Comparison of ENCODE assay signal across 21 mouse cellular contexts in the genomic region with DNA sequence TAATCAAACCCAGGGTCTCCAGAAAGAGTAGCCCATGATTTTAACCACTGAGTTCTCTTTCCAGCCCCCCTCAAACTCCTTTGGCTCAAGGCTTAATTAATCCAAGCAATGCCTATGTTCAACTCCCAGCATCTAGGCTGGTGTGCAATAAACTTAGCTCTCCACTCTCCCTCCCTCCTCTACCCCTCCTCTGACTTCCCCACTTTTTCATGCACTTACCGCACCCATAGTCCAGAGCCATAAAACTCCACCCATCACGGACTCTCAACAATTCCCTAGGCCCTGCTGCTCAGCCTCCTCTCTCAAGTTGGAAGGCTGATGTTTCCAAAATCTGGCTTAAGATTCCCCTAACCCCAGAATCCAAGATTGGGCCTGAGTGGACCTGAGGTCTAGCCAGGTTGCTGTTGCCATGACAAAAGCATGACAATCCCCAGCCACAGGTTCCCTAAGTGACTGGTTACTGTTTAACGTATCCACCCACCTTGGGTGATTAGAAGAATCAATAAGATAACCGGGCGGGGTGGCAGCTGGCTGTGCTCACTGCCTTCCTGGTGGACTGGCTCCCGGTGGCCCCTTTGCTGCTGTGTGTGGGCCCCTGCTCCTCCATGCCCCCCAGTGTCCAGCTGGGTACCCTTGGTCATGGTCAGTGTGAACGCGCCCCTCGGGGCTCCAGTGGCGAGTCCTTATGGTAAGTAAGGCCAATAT. TPM values are rescaled to one million over a fixed set of nuclear protein-coding genes. Genes with fewer than 3 reads are reported as not detected.
A peak's percentile ranks its signal among the peaks of the same experiment; 100 is the strongest.
DNase-seq lines count a peak whose midpoint lies in the region; ATAC-seq and TF ChIP-seq lines count a peak whose summit lies in the region.
"Had no signal": no experiment of that assay in that cellular context is flagged by ENCODE, and none has a peak within 500 bp of the region (broad histone marks: within the 10 kb centered on the region; RNA-seq: fewer than 3 reads in every experiment).

A gene (plus strand): TSS at position 509 of the 705 bp plus-strand sequence.

- 71% methylated on average over 10 of the region's 10 CpGs for WGBS in kidney, adult 2 months
- 55% methylated on average over 10 of the region's 10 CpGs for WGBS in intestine, embryonic 15.5 days
- WGBS in liver, embryonic 12.5 days (ENCODE audit: insufficient replicate concordance), result 63% methylated on average over 10 of the region's 10 CpGs
- 66% methylated on average over 10 of the region's 10 CpGs for WGBS in stomach, embryonic 15.5 days
- WGBS in heart, embryonic 11.5 days (ENCODE audit: insufficient replicate concordance), result 70% methylated on average over 10 of the region's 10 CpGs

- H3K27me3 ChIP-seq in kidney, adult 2 months (replicated peaks; ENCODE audit: control insufficient read depth, insufficient read depth, low read length), result no peaks in the 10 kb centered on the region
- H3K27me3 ChIP-seq in intestine, embryonic 15.5 days (replicated peaks), result no peaks in the 10 kb centered on the region
- 0 out of 2 replicates have a peak, but pooled peaks cover 3% of the 10 kb centered on the region for H3K27me3 ChIP-seq in liver, embryonic 12.5 days (replicated peaks)
- no peaks in the 10 kb centered on the region for H3K27me3 ChIP-seq in stomach, embryonic 15.5 days (replicated peaks)
- no peaks in the 10 kb centered on the region for H3K27me3 ChIP-seq in heart, embryonic 11.5 days (ENCODE audit: control insufficient read depth, insufficient read depth, low read length)
- H3K27me3 ChIP-seq: forebrain, embryonic 15.5 days; heart, embryonic 13.5 days; neural tube, embryonic 13.5 days had no signal

- no peaks in the 10 kb centered on the region for H3K36me3 ChIP-seq in kidney, adult 2 months (ENCODE audit: control insufficient read depth, insufficient read depth, low read length)
- H3K36me3 ChIP-seq in intestine, embryonic 15.5 days, result no peaks in the 10 kb centered on the region
- no peaks in the 10 kb centered on the region for H3K36me3 ChIP-seq in liver, embryonic 12.5 days
- no peaks in the 10 kb centered on the region for H3K36me3 ChIP-seq in stomach, embryonic 15.5 days
- H3K36me3 ChIP-seq in heart, embryonic 11.5 days (ENCODE audit: control insufficient read depth, insufficient read depth, low read length), result no peaks in the 10 kb centered on the region
- H3K36me3 ChIP-seq: forebrain, embryonic 15.5 days; heart, embryonic 13.5 days; neural tube, embryonic 13.5 days had no signal

- ATAC-seq in intestine, embryonic 15.5 days, result peak; percentile 90
- ATAC-seq in liver, embryonic 12.5 days, result peak; percentile 55; the same call in 1 of the 2 replicates
- peak; percentile 82 for ATAC-seq in stomach, embryonic 15.5 days (ENCODE audit: insufficient read depth, low FRiP score, low read depth)
- ATAC-seq in heart, embryonic 11.5 days (replicated peaks; ENCODE audit: insufficient number of reproducible peaks, low FRiP score, low TSS enrichment), result no peak
- ATAC-seq: forebrain, embryonic 15.5 days had no signal

- H3K4me1 ChIP-seq in kidney, adult 2 months (ENCODE audit: control insufficient read depth, insufficient read depth, low read length), result no peaks in the 10 kb centered on the region
- H3K4me1 ChIP-seq in intestine, embryonic 15.5 days (replicated peaks), result peaks cover 10% of the 10 kb centered on the region
- no peaks in the 10 kb centered on the region for H3K4me1 ChIP-seq in liver, embryonic 12.5 days
- H3K4me1 ChIP-seq in stomach, embryonic 15.5 days, result no peaks in the 10 kb centered on the region
- H3K4me1 ChIP-seq in heart, embryonic 11.5 days (ENCODE audit: control insufficient read depth, insufficient read depth, low read length), result no peaks in the 10 kb centered on the region
- H3K4me1 ChIP-seq: forebrain, embryonic 15.5 days; heart, embryonic 13.5 days; neural tube, embryonic 13.5 days had no signal

- H3K27ac ChIP-seq in kidney, adult 2 months (ENCODE audit: insufficient read depth, low read depth, low read length), result no peak within 1 kb of the TSS
- peak within 1 kb of the TSS; percentile 77 for H3K27ac ChIP-seq in intestine, embryonic 15.5 days
- H3K27ac ChIP-seq in liver, embryonic 12.5 days, result no peak within 1 kb of the TSS
- peak within 1 kb of the TSS; percentile 80 for H3K27ac ChIP-seq in stomach, embryonic 15.5 days
- no peak within 1 kb of the TSS for H3K27ac ChIP-seq in heart, embryonic 11.5 days (ENCODE audit: low read depth, low read length)
- H3K27ac ChIP-seq: forebrain, embryonic 15.5 days; heart, embryonic 13.5 days; macrophage; neural tube, embryonic 13.5 days had no signal

- peak within 1 kb of the TSS; percentile 41 for H3K9ac ChIP-seq in intestine, embryonic 15.5 days
- no peak within 1 kb of the TSS for H3K9ac ChIP-seq in liver, embryonic 12.5 days
- no peak within 1 kb of the TSS for H3K9ac ChIP-seq in stomach, embryonic 15.5 days
- H3K9ac ChIP-seq in heart, embryonic 11.5 days (ENCODE audit: low read depth, low read length), result no peak within 1 kb of the TSS
- H3K9ac ChIP-seq: forebrain, embryonic 15.5 days; heart, embryonic 13.5 days; lung, embryonic 14.5 days; neural tube, embryonic 13.5 days had no signal

- no peak for TF ChIP-seq CTCF in kidney, adult 2 months (conservative IDR thresholded peaks at IDR 0.05; ENCODE audit: insufficient read depth, insufficient read length, low read depth, low read length)

- TF ChIP-seq POLR2A in kidney, adult 2 months (IDR thresholded peaks at IDR 0.05; ENCODE audit: low read depth, low read length), result no peak

- no peak within 1 kb of the TSS for H3K4me3 ChIP-seq in kidney, adult 2 months (ENCODE audit: insufficient read depth, low read depth, low read length)
- H3K4me3 ChIP-seq in intestine, embryonic 15.5 days (replicated peaks), result peak within 1 kb of the TSS; percentile 43
- peak within 1 kb of the TSS; percentile 42 for H3K4me3 ChIP-seq in liver, embryonic 12.5 days
- peak within 1 kb of the TSS; percentile 36 for H3K4me3 ChIP-seq in stomach, embryonic 15.5 days (replicated peaks)
- no peak within 1 kb of the TSS for H3K4me3 ChIP-seq in heart, embryonic 11.5 days (ENCODE audit: low read depth, low read length)
- H3K4me3 ChIP-seq: forebrain, embryonic 15.5 days; heart, embryonic 13.5 days; neural tube, embryonic 13.5 days had no signal

- H3K9me3 ChIP-seq in intestine, embryonic 15.5 days, result no peaks in the 10 kb centered on the region
- no peaks in the 10 kb centered on the region for H3K9me3 ChIP-seq in liver, embryonic 12.5 days (replicated peaks)
- no peaks in the 10 kb centered on the region for H3K9me3 ChIP-seq in stomach, embryonic 15.5 days
- no peaks in the 10 kb centered on the region for H3K9me3 ChIP-seq in heart, embryonic 11.5 days (replicated peaks; ENCODE audit: control insufficient read depth, low read length)
- H3K9me3 ChIP-seq: forebrain, embryonic 15.5 days; heart, embryonic 13.5 days; neural tube, embryonic 13.5 days had no signal

- peak within 1 kb of the TSS; percentile 43 for H3K4me2 ChIP-seq in intestine, embryonic 15.5 days (replicated peaks)
- H3K4me2 ChIP-seq in liver, embryonic 12.5 days, result peak within 1 kb of the TSS; percentile 21
- H3K4me2 ChIP-seq in stomach, embryonic 15.5 days, result peak within 1 kb of the TSS; percentile 37
- H3K4me2 ChIP-seq in heart, embryonic 11.5 days, result no peak within 1 kb of the TSS
- H3K4me2 ChIP-seq: forebrain, embryonic 15.5 days; heart, embryonic 13.5 days; lung, embryonic 14.5 days; midbrain, embryonic 11.5 days; neural tube, embryonic 13.5 days had no signal

- DNase-seq in kidney, adult 2 months, result no peak
- DNase-seq in kidney, adult 9 months, result no peak
- no peak for DNase-seq in gastrocnemius, adult 8-10 months (ENCODE audit: low spot score in 2 of 2)
- DNase-seq in frontal cortex, postnatal 14 days (ENCODE audit: low spot score in 2 of 2), result no peak
- DNase-seq: B cell, adult 2 months; cerebellum, postnatal 25 days; heart, postnatal 4 days; left cerebral cortex, postnatal 4 days; lung, embryonic 14.5 days; right cerebral cortex, postnatal 25 days; thymus, adult 2 months had no signal

RNA-seq across cellular contexts. Expression of the gene that starts here (rescaled TPM):
- 354 and 376 TPM in 2 replicates for polyA plus RNA-seq in kidney, adult 2 months (2012; rRNA removed)
- 85.1 and 85.9 TPM in 2 replicates for polyA plus RNA-seq in intestine, embryonic 15.5 days (2015; fragmentation: Nextera tagmentation; extraction: Ambion mirVana)
- polyA plus RNA-seq in liver, embryonic 12.5 days (2016; fragmentation: Nextera tagmentation; extraction: Ambion mirVana), result 15.1 and 15.4 TPM in 2 replicates
- polyA plus RNA-seq in stomach, embryonic 15.5 days (2015; fragmentation: Nextera tagmentation; extraction: Ambion mirVana), result 33.6 and 43.6 TPM in 2 replicates
- polyA plus RNA-seq in heart, embryonic 11.5 days (2014; fragmentation: Nextera tagmentation; extraction: Ambion mirVana), result 0.04 and 0.56 TPM in 2 replicates
- total RNA-seq in gastrocnemius, adult 8-10 months (2022), result under 1 TPM in 1 of 4 experiments, not detected in 3; 0.11 TPM
- total RNA-seq: heart, postnatal 4 days; layer of hippocampus, adult 18-20 months; left cerebral cortex, postnatal 4 days had no signal
- polyA plus RNA-seq: forebrain, embryonic 15.5 days; macrophage; midbrain, embryonic 11.5 days; neural tube, embryonic 13.5 days had no signal

Comparison
In these comparisons a context has a peak if more than half of its experiments do, and no peak if none do; other contexts are left out.
1. RNA of the gene that starts here (polyA plus RNA-seq): 354 to 376 TPM in kidney, adult 2 months, 85.1 to 85.9 TPM in intestine, embryonic 15.5 days, 33.6 to 43.6 TPM in stomach, embryonic 15.5 days and 15.1 to 15.4 TPM in liver, embryonic 12.5 days; 0.04 to 0.56 TPM in heart, embryonic 11.5 days; every median in the first group is over 10 times any median in the second.
2. H3K27ac ChIP-seq: peak in intestine, embryonic 15.5 days (single experiment) and stomach, embryonic 15.5 days (single experiment); none in kidney, adult 2 months (single experiment), liver, embryonic 12.5 days (single experiment) and heart, embryonic 11.5 days (single experiment).
3. H3K4me3 ChIP-seq: peak in intestine, embryonic 15.5 days (single experiment), liver, embryonic 12.5 days (single experiment) and stomach, embryonic 15.5 days (single experiment); none in kidney, adult 2 months (single experiment) and heart, embryonic 11.5 days (single experiment).